Mouse (Mus musculus) cortical plate, adult 2 months (tissue): ENCODE measurements around the gene Zfp451.

Experiments used
- CTCF ChIP-seq: fragments of 200-500 bp; IDR thresholded peaks from 2 replicates; pipeline ENCODE4 v1.5.1; 2011; ENCODE audit warnings: mild to moderate bottlenecking, control low read depth, low read length; ENCODE audit not compliant: insufficient read depth; ENCODE audit errors: extremely low read depth
- POLR2A ChIP-seq: fragments of 200-500 bp; IDR thresholded peaks from 2 replicates; pipeline ENCODE4 v1.6.1; 2011; ENCODE audit warnings: mild to moderate bottlenecking, low read length, control low read depth; ENCODE audit not compliant: insufficient read depth; ENCODE audit errors: extremely low read depth

- TF ChIP-seq CTCF, result no peak
- no peak for TF ChIP-seq POLR2A
These were observed 80.3 kb downstream of the Zfp451 start for GRCm38 (mm10) chr1:33734001-33734685.
